Mouse (Mus musculus) G1E (cell line): ENCODE data around the gene Mesp2.

Experiments used
- CTCF ChIP-seq: IDR thresholded peaks from 2 replicates; pipeline ENCODE4 v1.5.1; 2012; ENCODE audit warnings: low read depth, low read length, inconsistent platforms, mixed read lengths
- GATA1 ChIP-seq: IDR thresholded peaks from 2 replicates; pipeline ENCODE4 v1.6.1; 2012; ENCODE audit warnings: borderline replicate concordance, low read length, inconsistent platforms, mixed read lengths
- POLR2AphosphoS5 ChIP-seq: IDR thresholded peaks from 2 replicates; pipeline ENCODE4 v1.6.1; 2012; ENCODE audit warnings: low read depth, low read length, inconsistent platforms; ENCODE audit not compliant: insufficient replicate concordance
- TAL1 ChIP-seq: conservative IDR thresholded peaks from 2 replicates; pipeline ENCODE4 v1.6.1; 2012; ENCODE audit warnings: low read depth, low read length, inconsistent platforms, mixed read lengths

- no peak for TF ChIP-seq GATA1
- no peak for TF ChIP-seq CTCF
- TF ChIP-seq TAL1 = no peak
- no peak for TF ChIP-seq POLR2AphosphoS5
Measured at GRCm38 (mm10) chr7:79810611-79811506, at the start of gene Mesp2.
